Mouse (Mus musculus): ENCODE measurements around the gene Arfrp1.

Gene Arfrp1

DNA sequence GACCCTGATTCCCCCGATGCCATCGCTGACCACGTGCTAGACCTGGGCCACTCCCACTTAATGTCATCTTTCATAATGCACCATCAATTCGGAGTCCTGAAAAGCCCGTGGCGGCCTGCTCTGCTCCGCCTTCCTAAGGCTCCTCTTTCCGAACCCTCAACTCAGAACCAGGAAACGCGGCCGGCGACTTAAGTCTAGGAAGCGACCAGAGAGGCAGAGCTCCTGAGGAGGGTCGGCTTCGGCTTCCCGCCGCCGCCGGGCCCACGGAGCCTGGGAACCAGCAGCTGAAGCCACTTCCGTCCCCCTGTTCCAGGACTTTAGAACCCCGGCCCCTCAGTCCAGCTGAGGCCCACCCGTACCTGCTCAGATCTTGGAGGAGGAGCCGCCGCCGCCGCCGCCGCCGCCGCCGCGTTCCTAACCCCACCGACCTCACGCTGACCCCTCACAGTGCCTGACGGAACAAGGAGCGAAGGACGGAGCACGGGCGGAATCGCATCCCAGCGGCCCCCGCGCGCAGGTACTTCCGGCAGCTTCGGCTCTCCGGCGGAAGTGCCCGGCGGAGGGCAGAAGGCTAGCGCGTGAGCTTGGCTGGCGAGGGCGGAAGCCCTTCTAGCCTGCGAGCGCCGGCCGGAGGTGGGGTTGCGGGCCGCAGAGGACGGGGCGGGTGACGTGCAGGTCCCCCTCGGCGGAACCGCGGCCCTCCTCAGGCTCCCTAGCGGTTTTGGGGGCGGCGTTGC, at the start of gene Arfrp1, which contains the start of gene Zgpat:
TSS of gene Arfrp1 (minus strand) at position 545 of the 737 bp plus-strand sequence.
TSS of gene Zgpat (plus strand) at position 69 of the 737 bp plus-strand sequence.
- DNase-seq (ENCODE audit: low spot score), result peak; percentile 91

DNA sequence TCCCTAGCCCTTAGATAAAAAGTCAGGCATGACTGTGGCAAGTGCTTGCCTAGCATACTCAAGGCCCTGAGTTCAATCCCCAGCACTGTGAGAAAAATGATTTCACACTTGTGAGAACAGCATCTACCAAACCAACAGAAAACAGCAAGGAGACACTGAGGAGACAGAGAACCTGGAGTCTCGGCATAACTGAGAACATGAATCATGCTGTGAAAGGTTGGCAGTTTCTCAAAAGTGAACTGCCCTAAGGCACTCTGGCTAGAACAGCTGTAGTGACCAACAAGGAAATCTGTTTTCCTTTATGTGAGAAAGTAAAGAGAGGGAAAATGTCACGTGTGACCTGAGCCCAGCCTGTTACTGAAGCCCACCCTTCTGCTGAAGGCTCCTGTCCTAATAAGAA, 47.9 kb upstream of the Arfrp1 start:
- no peak for DNase-seq (ENCODE audit: low spot score)

DNA sequence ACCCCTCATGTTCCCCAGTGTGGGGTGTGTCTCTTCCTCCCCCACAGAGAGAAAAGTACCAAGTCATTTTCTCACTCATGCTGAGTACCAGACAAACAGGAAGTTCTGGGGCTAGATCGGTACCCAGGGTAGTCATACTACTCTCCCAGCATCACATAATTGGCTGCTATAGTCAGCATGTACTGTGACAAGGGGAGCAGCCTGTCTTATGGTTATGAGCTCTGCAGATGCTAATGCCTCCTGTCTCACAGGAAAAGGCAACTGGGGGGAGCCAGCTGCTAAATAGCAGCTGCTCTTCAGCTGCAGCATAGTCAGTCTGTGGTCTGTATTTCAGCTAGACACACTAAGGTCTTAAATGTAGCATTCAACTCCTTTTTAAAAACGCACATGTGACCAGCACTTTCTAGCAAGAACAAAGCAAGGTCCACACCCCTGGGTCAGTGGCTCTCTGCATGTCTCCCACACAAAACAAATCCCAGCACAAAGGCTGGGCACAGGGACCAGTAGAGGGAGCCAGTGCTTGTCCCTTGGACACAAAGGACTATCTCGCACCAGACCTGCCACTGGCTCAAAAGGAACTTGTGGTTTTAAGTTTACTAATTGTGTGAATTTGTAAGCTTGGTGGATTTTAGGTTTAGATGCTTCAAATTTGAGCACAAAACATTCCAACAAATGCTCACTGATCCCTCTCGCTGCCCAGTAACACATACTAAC, 45.7 kb upstream of the Arfrp1 start:
- peak; percentile 80 for DNase-seq (ENCODE audit: low spot score)

DNA sequence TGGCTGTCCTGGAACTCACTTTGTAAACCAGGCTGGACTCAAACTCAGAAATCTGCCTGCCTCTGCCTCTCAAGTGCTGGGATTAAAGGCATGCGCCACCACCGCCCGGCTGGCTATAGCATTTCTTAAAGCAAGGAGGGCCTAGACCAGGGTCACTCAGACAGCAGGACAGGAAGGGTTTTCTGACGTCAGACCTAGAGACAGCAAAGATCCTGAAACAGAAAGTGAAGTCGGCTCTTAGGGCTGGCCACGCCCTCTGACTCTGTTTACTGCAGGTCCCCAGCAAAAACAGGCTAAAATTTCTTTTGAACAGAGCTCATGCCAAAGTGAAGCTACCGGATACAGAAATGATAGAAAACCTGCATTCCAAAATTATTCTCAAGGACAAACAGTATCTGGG, 44.4 kb upstream of the Arfrp1 start:
- no peak for DNase-seq (ENCODE audit: low spot score)

DNA sequence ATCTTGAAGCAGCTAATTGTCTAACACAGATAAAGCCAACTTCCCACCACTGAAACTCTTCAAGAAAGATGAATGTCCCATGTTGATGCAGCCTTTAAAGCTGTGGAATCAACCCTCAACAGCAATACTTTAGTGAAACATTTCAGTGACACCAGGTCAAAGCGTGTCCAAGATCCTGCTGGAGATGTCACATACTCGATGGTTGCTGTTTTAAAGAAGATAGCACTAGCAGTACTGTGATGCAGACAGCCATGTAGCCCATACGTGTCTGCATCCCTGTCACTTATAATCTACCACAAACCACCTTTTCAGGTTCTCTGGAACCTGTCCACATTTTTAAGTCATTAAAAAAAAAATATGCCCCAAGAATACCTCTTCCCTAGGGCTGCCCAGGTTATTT, 38.5 kb upstream of the Arfrp1 start:
- no peak for DNase-seq (ENCODE audit: low spot score)

DNA sequence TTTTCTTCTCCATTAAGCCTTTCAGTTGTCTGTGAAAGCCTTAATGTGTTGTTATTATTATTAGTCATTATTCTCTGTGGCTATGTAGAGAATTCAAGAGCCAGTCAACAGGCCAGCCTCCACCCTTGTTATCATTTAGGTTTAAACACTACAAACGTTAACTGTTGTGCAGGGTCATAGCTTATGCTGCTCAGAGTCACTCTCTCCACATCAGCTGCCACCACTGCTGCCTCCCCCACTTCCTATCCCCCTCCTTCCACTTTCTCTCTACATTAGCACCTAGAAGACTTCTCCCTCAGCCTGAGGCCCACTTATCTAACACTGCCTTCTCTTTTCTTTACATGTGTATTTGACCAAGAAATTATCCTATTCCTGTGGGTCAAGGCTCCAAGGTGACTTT, 36.3 kb upstream of the Arfrp1 start:
- DNase-seq (ENCODE audit: low spot score), result no peak

DNA sequence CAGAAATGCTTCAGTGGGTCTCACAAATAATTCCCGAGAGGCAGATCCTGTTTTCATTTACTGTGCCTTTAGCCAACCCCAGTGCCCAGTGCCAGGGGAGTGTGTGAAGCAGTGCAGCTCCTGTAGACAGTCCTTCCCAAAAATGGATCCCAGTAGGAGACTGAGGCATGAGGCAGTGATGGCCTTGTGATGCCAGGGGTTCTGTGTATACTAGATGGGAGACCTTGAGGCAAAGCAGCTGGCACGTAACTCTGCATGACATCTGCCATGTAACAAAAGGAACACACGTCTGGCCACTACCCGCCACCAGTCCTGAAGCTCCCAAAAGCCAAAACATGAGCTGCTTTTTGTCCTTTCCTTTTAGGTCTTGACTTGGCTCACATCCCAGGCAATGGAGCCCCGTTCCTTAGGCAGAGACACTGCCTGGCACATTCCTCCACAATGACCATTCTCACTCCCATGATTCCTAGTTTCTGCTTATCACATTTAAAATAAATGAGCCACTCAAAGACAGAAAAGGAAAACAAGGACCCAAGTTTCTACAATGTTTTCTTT, 32.1 kb upstream of the Arfrp1 start:
- no peak for DNase-seq (ENCODE audit: low spot score)

DNA sequence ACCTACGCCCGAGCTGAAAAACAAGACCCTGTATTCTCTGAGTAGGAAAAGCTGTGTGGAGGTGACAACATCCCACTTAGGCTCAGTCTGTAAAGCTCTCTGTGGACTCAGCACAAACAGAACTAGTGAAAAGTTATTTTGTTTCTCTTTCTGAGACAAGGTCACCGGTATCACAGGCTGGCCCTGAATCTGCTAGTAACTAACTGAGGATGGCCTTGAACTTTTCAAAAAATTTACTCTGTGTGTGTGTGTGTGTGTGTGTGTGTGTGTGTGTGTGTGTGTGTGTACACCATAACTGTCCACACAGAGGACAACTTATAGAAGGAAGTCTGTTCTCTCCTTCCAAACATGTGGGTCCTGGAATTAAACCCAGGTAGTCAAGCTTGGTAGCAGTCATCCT, 28.9 kb upstream of the Arfrp1 start:
- no peak for DNase-seq (ENCODE audit: low spot score)

DNA sequence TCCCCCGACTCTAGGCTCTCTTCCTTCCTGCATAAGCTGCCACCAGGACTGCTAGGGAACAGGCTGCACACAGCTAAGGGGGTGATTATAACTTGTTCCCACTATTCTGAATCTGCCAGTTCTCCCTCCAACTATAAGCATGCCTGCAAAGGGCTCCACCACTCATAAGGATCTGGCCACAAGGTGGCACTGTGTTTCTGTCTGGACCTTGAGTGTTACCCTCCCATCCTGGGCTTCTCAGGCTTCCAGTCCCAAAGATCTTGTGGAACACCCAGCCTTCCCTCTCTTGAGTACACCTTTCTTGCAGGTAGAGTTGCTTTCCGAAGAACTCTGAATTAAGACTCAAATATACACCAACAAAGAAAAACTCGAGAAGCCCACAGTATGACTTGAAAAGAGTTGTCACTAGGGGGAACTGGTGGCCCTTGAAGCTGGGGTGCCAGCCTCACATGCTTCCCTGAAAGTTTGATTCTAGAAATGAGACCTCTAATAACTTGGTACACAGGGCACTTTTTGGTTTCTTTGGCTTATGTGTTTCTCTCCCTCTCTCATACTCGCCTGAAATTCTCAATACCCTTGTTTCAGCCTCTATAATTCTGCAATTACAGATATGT, 27.5 kb upstream of the Arfrp1 start:
- peak; percentile 93 for DNase-seq (ENCODE audit: low spot score)

DNA sequence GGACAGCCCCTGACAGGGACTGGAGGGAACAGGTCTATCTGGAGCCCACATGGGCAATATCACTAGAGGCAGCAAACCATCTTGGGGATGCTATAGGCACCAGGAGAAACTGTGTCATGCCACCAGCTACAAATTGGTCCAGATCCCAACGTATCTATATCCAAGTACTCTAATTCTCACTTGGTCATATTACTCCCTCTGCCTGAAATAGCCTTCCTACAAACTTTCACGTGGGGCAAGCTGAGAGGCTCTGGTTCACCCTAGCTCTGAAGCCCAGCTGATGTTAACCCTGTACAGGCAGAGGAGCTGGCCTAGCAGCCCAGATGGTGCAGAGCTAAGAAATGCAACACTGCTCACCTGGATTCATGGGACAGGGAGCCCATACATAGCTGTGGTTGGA, 26.3 kb upstream of the Arfrp1 start:
- no peak for DNase-seq (ENCODE audit: low spot score)

DNA sequence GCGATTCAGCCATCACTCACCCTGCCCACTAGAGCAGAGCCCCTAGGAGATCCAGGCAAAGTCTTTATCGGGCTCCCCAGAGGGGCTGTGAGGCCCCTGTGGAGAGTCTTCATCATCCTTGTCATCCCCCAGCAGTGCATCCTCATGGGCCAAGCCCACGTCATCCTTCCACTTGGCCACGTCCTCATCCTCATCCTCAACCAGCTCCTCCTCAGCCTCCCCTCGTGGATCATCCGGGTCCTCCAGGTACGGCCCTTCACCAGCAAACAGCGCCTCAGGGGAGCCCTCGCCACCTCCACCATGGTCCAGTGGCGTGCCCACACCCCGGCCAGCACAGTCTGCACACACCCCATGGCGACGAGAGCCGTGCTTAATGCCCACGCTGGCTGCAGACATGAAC, 25.8 kb upstream of the Arfrp1 start:
- DNase-seq (ENCODE audit: low spot score), result no peak

DNA sequence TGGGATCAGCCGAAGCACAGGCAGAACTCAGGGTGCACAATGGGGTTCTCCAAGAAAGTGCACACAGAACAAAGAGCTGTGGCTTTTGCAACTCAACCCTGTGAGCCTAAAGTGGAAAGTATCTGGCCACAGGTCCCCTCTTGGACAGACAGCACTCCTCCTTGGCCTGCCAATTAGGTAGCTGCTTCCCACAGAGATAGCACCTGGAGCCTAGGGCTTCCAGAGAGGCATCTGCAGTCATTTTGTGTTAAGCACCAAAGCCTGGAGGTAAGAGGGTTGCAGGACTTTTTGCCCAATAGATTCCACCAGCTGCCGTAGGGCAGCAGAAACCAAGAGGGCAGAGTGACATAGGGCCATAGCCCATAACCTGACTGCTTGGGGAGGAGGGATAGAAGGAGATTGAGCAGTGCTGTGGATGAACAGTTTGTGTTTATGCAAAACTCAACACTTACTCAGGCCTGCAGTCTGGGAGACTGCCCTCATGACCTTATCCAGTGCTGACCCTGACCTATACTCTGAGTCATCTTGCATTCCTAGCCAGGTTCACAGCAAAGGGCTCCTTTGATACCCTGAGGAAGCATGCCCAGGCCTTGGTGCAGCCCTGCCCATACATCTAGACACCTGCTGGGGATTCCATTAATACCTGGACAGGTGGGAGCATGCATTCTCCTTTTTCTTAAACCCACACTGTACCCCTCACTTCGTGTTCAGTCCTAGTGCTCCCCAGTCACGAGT, 25.1 kb upstream of the Arfrp1 start:
- DNase-seq (ENCODE audit: low spot score), result no peak

DNA sequence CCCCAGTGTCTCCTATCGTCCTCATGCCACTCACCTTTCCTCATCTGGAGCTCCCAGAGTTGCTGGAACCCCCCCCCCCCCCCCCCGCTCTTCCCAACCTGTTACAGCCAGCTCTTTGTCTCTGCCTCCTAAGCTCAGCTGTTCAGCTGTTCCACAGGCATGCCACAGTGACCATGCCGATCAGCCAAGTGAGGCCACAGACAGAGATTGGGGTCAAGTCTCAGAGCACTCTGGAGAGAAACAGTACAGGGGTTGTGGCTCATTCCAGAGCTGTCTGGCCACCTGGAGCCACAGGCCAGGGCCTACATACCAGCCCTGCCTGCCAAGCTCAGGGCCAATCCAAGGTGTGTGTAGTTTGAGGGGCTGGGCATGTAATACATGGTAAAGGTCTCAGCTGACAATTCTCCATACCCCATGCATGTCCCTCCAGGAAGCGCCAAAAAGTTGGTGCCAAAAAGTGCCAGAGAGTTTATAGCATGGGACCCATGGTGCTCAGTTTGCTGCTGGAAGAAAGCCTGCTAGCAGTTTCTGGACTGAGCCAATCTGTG, 21.5 kb upstream of the Arfrp1 start:
- DNase-seq (ENCODE audit: low spot score), result no peak

DNA sequence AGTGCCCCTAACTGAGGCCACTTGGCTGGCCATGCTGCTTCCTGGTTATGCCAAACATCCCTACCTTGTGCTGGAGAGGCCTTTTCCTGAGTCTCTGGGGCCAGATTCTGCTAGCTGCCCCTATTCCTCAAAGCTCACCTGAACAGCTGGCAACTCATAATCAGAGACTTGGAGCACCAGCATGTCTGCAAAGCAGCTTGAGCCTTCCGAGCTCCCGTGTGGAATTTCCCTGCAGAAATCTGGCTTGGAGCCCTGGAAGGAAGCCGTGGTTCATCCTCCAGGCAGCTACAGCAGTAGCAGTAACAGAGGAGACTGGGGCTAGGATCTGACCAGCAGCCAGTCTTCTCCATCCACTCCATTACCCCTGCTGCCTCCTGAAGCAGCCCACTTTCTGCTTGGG, 20.7 kb upstream of the Arfrp1 start:
- no peak for DNase-seq (ENCODE audit: low spot score)

DNA sequence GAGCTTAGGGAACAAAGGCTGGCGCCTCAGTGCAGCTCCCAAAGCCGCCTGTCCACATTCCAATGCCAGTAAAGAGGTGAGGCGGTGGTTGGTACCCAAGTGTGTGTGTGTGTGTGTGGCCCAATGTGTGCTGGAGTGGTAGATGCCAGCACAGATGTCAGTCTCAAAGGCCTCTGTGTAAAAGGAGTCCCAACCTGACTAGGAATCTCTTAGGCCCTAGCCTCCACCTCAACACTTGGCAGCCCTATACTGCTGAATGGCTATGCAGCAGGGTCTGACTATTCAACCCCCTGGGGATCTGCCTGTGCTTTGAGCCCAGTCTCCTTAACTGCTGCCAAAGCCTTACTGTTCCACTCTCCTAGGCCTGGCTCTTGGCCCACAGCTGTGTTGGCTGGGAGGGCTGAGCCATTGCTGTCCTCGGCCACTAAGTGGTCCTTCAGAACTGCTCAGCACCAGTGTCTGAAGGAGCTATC, 19.8 kb upstream of the Arfrp1 start:
- no peak for DNase-seq (ENCODE audit: low spot score)

DNA sequence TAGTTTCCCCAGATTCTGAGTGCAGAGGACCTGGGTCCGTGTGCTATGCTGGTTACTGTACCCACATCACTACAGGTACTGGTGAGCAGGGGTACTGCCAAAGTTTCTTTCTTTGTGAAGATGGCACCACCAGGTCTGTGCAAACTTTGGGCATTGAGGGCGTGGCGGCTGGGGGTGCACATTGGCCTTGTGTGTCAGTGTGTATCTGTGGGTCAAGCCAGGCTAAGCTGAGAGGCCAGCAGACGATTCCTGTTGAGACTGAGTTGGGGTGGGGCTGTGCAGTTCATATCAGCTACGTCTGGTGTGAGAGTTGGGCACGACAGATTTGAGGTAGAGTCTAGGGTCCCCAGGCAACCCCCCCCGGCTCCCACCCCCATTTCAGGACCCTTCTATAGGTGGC, 19.3 kb upstream of the Arfrp1 start:
- DNase-seq (ENCODE audit: low spot score), result no peak

DNA sequence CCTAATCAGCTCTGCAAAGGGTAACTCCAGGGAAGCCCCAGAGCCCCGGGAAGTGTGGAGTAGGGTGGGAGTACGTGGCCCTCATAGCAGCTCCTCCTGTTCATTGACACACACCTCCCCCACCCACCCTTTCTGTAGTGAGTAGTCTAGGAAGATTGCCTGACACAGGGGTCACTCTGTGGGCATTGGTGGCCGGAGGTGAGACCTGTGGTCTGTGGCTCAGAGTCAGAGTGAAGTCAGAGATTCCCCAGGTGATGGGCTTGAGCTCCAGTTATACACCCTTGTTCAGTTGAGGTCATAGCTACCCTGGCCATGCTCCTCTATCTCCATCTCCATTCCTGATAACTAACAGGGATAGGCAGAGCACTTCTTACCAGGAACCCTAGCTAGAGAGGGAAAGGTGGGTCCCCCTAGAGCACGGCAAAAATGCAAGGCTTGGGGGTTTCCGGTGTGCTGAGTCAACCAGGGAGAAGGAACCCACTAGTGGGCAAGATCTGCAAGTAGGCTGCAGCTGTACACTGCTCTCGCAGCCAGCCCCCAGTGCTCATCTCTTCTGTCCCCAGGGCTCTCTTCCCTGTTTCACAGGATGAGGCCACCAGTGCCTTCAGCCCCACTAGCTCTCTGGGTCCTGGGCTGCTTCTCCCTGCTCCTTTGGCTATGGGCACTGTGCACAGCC, 16.6 kb upstream of the Arfrp1 start:
- no peak for DNase-seq (ENCODE audit: low spot score)

DNA sequence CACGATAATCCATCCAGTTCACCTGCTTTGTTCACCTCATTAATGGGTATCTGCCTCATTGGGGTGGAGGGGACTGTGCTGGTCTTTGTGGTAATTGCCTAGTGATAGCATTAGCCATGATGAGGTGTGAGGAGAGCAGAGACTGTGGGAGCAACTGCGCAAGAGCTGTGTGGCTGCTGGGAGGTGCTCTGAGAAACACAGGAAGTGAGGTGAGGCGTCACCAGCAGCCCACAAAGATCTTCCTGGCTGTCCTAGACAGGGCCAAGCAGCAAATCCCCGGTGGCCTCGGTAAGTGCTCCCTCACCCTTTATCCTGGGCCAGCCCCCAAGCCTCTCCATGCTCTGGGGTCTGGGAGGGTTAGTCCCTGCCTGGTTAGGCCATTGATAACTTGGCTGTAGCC, 15.9 kb upstream of the Arfrp1 start:
- no peak for DNase-seq (ENCODE audit: low spot score)

DNA sequence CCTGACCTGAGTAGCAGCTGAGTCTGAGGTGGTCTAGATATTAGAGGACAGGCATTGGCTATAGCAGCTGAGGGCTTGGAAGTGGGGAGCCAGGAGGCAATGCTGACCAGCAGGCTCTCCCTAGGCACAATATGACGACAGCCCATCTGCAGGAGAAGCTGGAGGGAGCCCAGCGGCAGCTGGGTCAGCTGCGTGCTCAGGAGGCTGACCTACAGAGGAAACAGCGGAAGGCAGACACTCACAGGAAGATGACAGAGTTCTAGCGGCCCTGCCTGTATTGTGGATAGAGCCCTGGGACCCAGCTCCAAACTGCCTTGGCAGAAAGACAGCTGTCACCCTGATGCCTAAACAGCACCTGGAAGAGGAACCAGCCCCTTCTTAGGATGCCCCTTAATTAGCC, 15.0 kb upstream of the Arfrp1 start:
- no peak for DNase-seq (ENCODE audit: low spot score)

DNA sequence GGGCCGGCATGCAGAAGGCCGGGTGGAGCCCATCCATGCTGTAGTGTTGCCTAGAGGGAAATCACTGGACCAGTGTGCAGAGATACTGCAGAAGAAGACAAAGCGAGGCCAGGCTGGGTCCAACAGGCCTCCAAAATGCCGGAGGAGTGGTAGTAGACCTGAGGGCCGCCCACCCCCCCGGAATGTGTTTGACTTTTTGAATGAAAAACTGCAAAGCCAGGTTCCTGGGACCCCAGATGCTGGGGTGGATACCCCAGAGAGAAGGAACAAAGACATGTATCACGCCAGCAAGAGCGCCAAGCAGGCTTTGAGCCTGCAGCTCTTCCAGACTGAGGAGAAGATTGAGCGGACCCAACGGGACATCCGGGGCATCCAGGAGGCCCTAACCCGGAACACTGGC, 14.6 kb upstream of the Arfrp1 start, which contains the start of gene Lime1:
TSS of gene Lime1 (plus strand) at position 301 of the 400 bp plus-strand sequence.
- no peak for DNase-seq (ENCODE audit: low spot score)

DNA sequence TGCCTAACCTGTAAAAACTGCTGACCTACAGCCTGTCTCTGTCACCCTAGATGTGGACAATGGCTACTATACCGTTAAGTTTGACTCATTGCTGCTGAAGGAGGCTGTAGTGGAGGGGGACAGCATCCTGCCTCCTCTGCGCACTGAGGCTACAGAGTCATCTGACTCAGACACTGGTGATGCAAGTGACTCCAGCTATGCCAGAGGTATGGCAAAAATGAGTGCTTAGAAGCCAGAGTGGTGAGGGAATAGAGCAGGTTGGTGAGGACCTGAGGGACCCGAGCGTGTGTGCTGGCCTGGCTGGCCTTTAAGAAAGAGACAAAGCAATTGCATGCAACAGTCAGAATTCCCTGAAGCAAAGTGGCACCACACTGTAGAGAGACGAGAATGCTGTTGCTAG, 13.5 kb upstream of the Arfrp1 start:
- no peak for DNase-seq (ENCODE audit: low spot score)
